Mouse (Mus musculus): ENCODE data around the gene Rps2. TPM values are rescaled to one million over a fixed set of nuclear protein-coding genes. Genes with fewer than 3 reads are reported as not detected.
A peak's percentile ranks its signal among the peaks of the same experiment; 100 is the strongest.

Rps2 gene
- total RNA-seq, 2 experiments from 2014 or later: 302 to 315 TPM

DNA sequence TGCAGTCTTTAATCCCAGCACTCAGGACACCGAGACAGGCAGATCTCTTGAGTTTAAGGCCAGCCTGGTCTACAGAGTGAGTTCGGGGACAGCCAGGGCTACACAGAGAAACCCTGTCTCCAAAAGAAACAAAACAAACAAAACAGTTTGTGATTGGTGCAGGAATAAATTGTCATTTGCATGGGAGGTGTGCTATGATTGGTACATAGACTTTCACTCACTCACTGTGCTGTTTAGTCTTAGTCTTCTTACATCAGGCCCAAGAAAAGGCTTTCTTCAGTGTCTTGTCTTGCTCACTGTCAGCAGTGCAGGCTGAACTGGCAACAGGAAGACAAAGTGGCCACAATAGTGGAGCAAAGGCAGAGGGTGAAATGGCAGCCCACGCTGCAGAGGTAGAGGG lies 26.5 kb downstream of the Rps2 start:
- no peak for DNase-seq (ENCODE audit: low spot score in 2 of 2)
- no peak overlapping the region for H3K4me3 ChIP-seq
- no peak overlapping the region for H3K27ac ChIP-seq
- no peak for TF ChIP-seq CTCF (conservative IDR thresholded peaks at IDR 0.05)

GRCm38 (mm10) chr17:24745526-24746497 lies 27.9 kb downstream of the Rps2 start:
- TF ChIP-seq CTCF (conservative IDR thresholded peaks at IDR 0.05): peak; percentile 95
- Histone ChIP-seq H3K4me3 (no peak overlapping the region), H3K27ac (no peak overlapping the region)
- peak; percentile 85 to 86 for DNase-seq (ENCODE audit: low spot score in 2 of 2)

DNA sequence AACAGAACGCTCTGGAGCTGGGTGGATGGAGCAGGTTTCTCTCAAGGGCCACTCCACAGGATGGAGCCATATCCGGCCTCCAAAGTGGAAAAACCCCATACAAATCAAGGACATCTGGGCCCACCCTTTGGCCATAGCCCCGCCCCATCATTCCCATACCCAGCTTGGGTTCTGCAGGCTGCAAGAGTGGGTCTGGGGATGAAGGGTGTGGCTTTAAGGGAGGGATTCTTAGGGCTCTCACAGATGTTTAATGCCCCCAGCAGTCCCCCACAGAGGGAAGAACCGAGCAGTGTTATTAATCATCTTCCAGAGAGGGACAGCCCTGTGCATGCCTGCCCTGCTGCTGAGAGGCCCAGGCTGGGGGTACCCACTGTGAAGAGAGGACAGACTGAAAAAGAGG lies 29.1 kb downstream of the Rps2 start:
- Histone ChIP-seq H3K4me3 (no peak overlapping the region), H3K27ac (no peak overlapping the region)
- no peak for TF ChIP-seq CTCF (conservative IDR thresholded peaks at IDR 0.05)
- DNase-seq (ENCODE audit: low spot score in 2 of 2): no peak

- Histone ChIP-seq H3K27ac (no peak overlapping the region), H3K4me3 (no peak overlapping the region)
- DNase-seq (ENCODE audit: low spot score in 2 of 2): no peak
- no peak for TF ChIP-seq CTCF (conservative IDR thresholded peaks at IDR 0.05)
Measured at GRCm38 (mm10) chr17:24751528-24751927, 33.6 kb downstream of the Rps2 start.

- TF ChIP-seq CTCF (conservative IDR thresholded peaks at IDR 0.05): no peak
- DNase-seq (ENCODE audit: low spot score in 2 of 2): no peak
- H3K4me3 ChIP-seq: peak within 1 kb of the TSS; percentile 51
- no peak within 1 kb of the TSS for H3K27ac ChIP-seq
Measured at GRCm38 (mm10) chr17:24752415-24753394, 34.8 kb downstream of the Rps2 start, which contains the start of gene Hs3st6. Gene Hs3st6, plus strand, starts transcription at chr17:24752988.

DNA sequence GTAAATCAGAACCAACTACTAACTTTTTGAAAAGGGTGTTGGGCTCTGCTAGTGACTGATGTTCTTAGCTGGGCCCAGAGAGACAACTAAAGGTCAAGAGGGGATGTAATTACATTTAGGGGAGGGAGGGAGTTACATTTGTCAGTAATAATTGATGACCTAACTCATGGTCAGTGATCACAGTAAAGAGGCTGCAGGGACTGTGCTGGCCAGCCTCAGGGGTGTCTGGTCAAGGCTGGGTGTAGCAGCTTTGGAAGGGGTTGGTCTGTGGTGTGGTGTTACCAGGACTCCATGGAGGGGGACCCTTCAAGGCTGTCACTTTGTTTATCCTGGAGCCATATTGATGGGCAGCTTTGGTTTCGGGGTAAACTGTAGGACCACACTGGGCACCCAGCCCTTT lies 39.5 kb downstream of the Rps2 start:
- H3K27ac ChIP-seq: no peak overlapping the region
- no peak overlapping the region for H3K4me3 ChIP-seq
- DNase-seq (ENCODE audit: low spot score in 2 of 2): no peak
- no peak for TF ChIP-seq CTCF (conservative IDR thresholded peaks at IDR 0.05)

DNA sequence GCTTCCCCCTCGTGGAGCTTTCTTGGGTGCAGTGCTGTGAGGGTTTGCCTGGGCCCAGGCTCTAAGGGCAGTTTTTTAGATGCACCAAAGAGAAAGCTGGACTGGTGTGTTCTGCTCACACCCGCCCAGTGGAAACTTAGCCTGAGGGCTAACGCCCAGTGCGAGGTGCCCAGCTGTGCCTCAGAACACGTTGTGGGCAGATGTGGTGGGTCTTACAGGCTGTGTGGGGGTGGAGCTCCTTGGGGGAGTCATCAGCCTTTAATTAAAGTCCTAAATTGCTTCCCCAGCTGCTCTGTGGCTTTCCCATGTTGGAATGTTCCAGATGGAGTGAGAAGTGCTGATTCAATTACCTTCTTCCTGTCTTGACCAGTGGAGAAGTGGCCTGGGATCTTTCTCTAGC lies 43.2 kb downstream of the Rps2 start:
- Histone ChIP-seq H3K4me3 (no peak overlapping the region), H3K27ac (no peak overlapping the region)
- no peak for TF ChIP-seq CTCF (conservative IDR thresholded peaks at IDR 0.05)
- DNase-seq (ENCODE audit: low spot score in 2 of 2): no peak

DNA sequence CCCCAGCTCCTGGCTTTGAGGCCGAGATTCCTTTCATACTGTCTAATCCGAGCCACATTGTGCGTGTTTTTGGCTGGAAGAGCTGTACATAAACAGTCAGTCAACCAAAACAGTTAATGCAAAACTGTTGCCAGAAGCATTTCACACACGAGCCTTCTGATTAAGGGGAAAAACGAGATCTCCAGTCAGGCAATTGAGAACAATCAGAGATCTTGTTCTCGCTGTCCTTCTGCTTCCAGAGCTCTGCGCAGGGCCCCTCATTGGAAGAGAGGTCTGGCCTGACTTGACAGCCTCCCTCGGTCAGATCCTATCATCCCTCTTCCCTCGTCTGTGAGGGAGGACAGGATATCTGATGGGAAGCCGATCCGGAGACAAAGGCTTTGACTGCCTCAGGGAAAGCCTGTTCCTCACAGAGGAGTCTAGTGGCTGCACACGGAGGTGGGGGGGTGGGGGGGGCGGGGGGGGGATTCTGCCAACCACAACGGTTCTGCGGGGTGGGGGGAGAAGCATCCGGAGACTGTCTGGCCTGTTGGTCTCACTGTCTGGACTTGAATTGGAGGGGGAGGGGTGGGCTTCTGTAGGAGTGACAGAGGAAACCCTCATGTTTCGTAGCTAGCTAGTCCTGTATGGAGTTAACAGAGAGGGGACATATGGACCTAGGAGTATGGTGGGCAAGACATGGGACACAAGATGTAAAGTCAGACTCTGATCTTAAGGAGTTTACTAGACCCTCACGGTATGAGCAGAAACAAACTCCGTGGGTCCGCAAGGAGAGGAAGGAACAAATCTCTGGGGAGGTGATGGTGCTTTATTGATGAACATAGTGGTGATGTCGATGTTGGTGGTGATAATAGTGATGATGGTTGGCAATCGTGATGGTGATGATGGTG lies 47.3 kb downstream of the Rps2 start:
- DNase-seq (ENCODE audit: low spot score in 2 of 2): no peak
- TF ChIP-seq CTCF (conservative IDR thresholded peaks at IDR 0.05): no peak
- H3K4me3 ChIP-seq: no peak overlapping the region
- no peak overlapping the region for H3K27ac ChIP-seq

DNA sequence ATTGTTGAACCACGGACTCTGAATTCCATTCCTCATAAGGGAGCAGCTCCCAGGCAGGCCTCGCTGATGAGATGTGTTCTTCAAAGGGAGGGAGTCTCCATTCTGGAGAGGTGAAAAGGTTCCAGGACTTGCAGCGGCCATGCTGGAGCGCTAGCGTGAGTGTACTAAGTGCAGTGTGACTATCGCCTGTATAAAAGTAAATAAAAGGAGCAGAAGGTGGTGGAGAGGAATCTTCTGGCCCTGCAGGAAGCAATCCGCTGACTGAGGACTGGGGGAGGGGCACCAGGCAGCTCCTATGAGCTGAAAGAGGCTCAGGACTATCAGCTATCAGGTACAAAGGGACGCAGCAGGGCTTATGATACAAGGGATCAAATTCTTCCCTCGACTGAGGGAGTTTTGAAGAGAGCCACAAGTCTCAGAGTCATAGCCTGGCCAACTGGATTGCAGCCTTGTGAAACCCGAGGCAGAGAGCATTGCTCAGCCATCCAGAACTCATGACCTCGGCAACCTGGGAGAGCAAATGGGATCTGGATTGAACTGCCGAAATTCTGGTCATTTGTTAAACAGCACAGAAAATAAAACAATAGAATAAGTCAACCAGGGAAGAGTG lies 48.5 kb downstream of the Rps2 start:
- H3K27ac ChIP-seq: no peak overlapping the region
- no peak for TF ChIP-seq CTCF (conservative IDR thresholded peaks at IDR 0.05)
- H3K4me3 ChIP-seq: no peak overlapping the region
- no peak for DNase-seq (ENCODE audit: low spot score in 2 of 2)

DNA sequence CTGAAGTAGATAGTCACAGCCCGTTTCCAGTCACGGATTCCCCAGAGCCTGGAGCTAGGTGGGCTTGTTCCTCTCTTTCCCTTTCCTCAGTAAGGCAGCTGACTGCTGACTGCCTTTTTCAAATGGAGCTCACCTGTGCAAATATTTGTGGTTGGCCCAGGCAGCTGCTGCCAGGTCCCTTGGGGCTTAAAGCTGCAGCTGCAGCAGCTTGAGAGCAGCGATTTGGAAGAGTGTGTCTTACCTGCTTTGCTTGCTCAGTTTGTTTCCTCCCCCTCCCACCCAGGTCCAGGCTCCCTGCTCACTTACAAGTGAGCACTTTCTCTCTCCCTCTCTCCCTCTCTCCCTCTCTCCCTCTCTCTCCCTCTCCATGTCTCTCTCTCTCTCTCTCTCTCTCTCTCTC lies 51.2 kb downstream of the Rps2 start:
- Histone ChIP-seq H3K4me3 (no peak overlapping the region), H3K27ac (no peak overlapping the region)
- DNase-seq (ENCODE audit: low spot score in 2 of 2): no peak
- TF ChIP-seq CTCF (conservative IDR thresholded peaks at IDR 0.05): no peak

Other genes with a start within 250 kb of the Rps2 start
- gene E4f1, start 247.8 kb upstream of the Rps2 start, total RNA-seq (2021): 10 to 100 TPM; 34.0 to 39.4 TPM
- 10 to 100 TPM; 58.2 to 62.7 TPM for gene Pgp, start 247.7 kb upstream of the Rps2 start, total RNA-seq (2021)
- 1 to 10 TPM; 2.0 to 2.3 TPM for gene Bricd5, start 244.2 kb upstream of the Rps2 start, total RNA-seq (2021)
- gene Mlst8, start 239.0 kb upstream of the Rps2 start, total RNA-seq (2021): 10 to 100 TPM; 36.0 to 44.9 TPM
- 100 to 1,000 TPM; 153 to 158 TPM for gene Caskin1, start 229.5 kb upstream of the Rps2 start, total RNA-seq (2021)
- gene Traf7, start 190.2 kb upstream of the Rps2 start, total RNA-seq (2021): 10 to 100 TPM; 87.9 to 95.5 TPM
- gene Rab26, start 183.9 kb upstream of the Rps2 start, total RNA-seq (2021): 10 to 100 TPM; 78.2 to 82.2 TPM
- gene Pkd1, start 168.3 kb upstream of the Rps2 start, total RNA-seq (2021): 10 to 100 TPM; 87.0 to 93.3 TPM
- gene Tsc2, start 85.5 kb upstream of the Rps2 start, total RNA-seq (2021): 100 to 1,000 TPM; 192 to 223 TPM
- 1 to 10 TPM; 6.2 to 6.8 TPM for gene Nthl1, start 85.4 kb upstream of the Rps2 start, total RNA-seq (2021)
- 10 to 100 TPM; 41.9 to 44.1 TPM for gene Slc9a3r2, start 67.8 kb upstream of the Rps2 start, total RNA-seq (2021)
- gene Npw, start 59.7 kb upstream of the Rps2 start, total RNA-seq (2021): 1 to 10 TPM; 2.0 to 2.3 TPM
- 10 to 100 TPM; 36.6 to 43.9 TPM for gene Zfp598, start 48.4 kb upstream of the Rps2 start, total RNA-seq (2021)
- 100 to 1,000 TPM; 146 to 155 TPM for gene Syngr3, start 28.2 kb upstream of the Rps2 start, total RNA-seq (2021)
- 10 to 100 TPM; 22.3 to 22.4 TPM for gene Gfer, start 22.0 kb upstream of the Rps2 start, total RNA-seq (2021)
- 1 to 10 TPM; 3.3 to 3.4 TPM for gene Noxo1, start 21.9 kb upstream of the Rps2 start, total RNA-seq (2021)
- 10 to 100 TPM; 30.9 to 32.8 TPM for gene Tbl3, start 10.5 kb upstream of the Rps2 start, total RNA-seq (2021)
- gene Rnf151, start 53 bp upstream of the Rps2 start, total RNA-seq (2021): under 1 TPM in 1 of 2 experiments, not detected in 1; 0.56 TPM
- 100 to 1,000 TPM; 210 to 227 TPM for gene Ndufb10, start 6.4 kb downstream of the Rps2 start, total RNA-seq (2021)
- under 1 TPM; 0.38 to 0.61 TPM for gene Rpl3l, start 9.7 kb downstream of the Rps2 start, total RNA-seq (2021)
- gene Msrb1, start 18.5 kb downstream of the Rps2 start, total RNA-seq (2021): 10 to 100 TPM; 32.0 to 40.8 TPM
- gene Hs3st6, start 34.9 kb downstream of the Rps2 start, total RNA-seq (2021): not detected
- gene Meiob, start 86.2 kb downstream of the Rps2 start, total RNA-seq (2021): not detected
- 100 to 1,000 TPM; 135 to 137 TPM for gene Hagh, start 122.0 kb downstream of the Rps2 start, total RNA-seq (2021)
- 10 to 100 TPM; 21.1 to 22.4 TPM for gene Fahd1, start 132.2 kb downstream of the Rps2 start, total RNA-seq (2021)
- under 1 TPM in 1 of 2 experiments, not detected in 1; 0.34 TPM for gene Igfals, start 147.9 kb downstream of the Rps2 start, total RNA-seq (2021)
- gene Nubp2, start 168.2 kb downstream of the Rps2 start, total RNA-seq (2021): 10 to 100 TPM; 34.3 to 35.8 TPM
- 10 to 100 TPM; 43.6 to 45.0 TPM for gene Spsb3, start 168.5 kb downstream of the Rps2 start, total RNA-seq (2021)
- 10 to 100 TPM; 66.9 to 72.7 TPM for gene Eme2, start 177.0 kb downstream of the Rps2 start, total RNA-seq (2021)
- gene Mrps34, start 177.0 kb downstream of the Rps2 start, total RNA-seq (2021): 10 to 100 TPM; 80.4 to 85.1 TPM
- 10 to 100 TPM; 60.1 to 63.7 TPM for gene Nme3, start 178.4 kb downstream of the Rps2 start, total RNA-seq (2021)
- 100 to 1,000 TPM; 409 to 411 TPM for gene Mapk8ip3, start 218.9 kb downstream of the Rps2 start, total RNA-seq (2021)
- gene Jpt2, start 242.6 kb downstream of the Rps2 start, total RNA-seq (2021): 1 to 10 TPM; 4.4 to 6.1 TPM